Mouse (Mus musculus) gastrocnemius, postnatal 25 days (tissue): ENCODE results near the gene 1700013G24Rik. TPM values are rescaled to one million over a fixed set of nuclear protein-coding genes. Genes with fewer than 3 reads are reported as not detected.
"Not testable (repeated sequence)": the region's sequence is repeated elsewhere in the genome, so short reads cannot be mapped to it uniquely, and the experiment has no call there.

Experiments used
- DNase-seq: peaks from one replicate; pipeline ENCODE4 v3.0.0; 2022
- long read RNA-seq, 2 experiments: library from polyadenylated mRNA; stranded (forward); transcript quantifications; one replicate each; pipeline ENCODE4 v2.0.0; 2021
- total RNA-seq, 2 experiments: library from RNA; stranded (reverse); gene quantifications; 1 replicate in 1 of 2; 2 replicates in 1 of 2; pipeline ENCODE4 v1.2.3; 2021

The 1700013G24Rik gene
- total RNA-seq = not detected
- long read RNA-seq, experiment 1 = 0 reads
- long read RNA-seq, experiment 2 = 0 reads

GRCm38 (mm10) chr4:137453234-137453767, at the start of gene 1700013G24Rik:
Gene 1700013G24Rik (plus strand): TSS chr4:137453284.
- no peak for DNase-seq

- DNase-seq = no peak
Observed at GRCm38 (mm10) chr4:137405571-137405970, 47.5 kb upstream of the 1700013G24Rik start.

- no peak for DNase-seq
Observed at GRCm38 (mm10) chr4:137409691-137410090, 43.4 kb upstream of the 1700013G24Rik start, which contains the start of gene Cela3a. Gene Cela3a (minus strand): TSS chr4:137409791.

- peak; percentile 27 for DNase-seq
Observed at GRCm38 (mm10) chr4:137412185-137412709, 40.8 kb upstream of the 1700013G24Rik start.

DNA sequence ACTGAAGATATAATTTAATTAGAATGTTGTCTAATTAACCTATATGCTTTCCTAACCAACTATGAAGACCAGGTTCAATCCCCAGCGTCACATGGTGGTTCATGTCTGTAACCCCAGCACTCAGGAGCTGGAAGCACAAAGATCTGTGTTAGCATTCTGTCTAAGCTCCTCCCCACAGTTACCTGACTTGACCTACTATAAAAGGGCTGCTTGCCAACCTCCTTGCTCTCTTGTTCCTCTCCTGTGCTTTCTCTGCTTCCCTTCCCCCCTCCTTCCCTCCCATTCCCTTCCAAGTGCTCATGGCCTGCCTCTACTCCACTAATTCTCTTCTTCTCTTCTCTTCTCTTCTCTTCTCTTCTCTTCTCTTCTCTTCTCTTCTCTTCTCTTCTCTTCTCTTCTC, 38.1 kb upstream of the 1700013G24Rik start:
- no peak for DNase-seq

DNA sequence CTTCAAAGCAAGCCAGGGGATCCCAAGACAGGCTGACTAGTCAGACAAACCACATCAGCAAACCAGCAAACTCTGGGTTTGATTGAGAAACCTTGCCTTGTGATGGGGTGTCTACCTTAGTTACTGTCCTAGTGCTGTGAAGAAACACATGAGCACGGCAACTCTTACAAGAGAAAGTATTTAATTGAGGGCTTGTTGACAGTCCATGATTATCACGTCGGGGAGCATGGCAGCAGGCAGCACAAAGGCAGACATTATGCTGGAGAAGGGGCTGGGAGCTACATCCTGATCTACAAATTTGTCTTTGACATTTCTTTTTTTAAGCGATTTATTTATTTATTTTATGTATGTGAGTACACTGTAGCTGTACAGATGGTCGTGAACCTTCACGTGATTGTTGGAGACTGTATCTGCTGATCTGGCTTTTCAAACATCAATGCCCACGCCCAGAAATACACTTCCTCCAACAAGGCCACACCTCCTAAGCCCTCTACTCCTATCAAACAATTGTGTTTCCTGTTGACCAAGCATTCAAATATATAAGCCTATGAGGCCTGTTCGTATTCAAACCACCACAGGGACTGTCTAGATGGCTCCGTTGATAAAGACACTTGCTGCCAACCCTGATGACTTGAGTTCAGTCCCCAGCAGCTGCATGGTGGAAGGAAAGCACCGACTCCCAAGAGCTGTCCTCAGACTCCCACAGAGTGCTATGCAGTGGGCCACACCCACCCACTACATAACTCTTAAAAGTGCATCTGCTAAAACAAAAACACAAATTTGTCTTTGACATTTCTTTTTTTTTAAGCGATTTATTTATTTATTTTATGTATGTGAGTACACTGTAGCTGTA, 35.1 kb upstream of the 1700013G24Rik start:
- no peak for DNase-seq

DNA sequence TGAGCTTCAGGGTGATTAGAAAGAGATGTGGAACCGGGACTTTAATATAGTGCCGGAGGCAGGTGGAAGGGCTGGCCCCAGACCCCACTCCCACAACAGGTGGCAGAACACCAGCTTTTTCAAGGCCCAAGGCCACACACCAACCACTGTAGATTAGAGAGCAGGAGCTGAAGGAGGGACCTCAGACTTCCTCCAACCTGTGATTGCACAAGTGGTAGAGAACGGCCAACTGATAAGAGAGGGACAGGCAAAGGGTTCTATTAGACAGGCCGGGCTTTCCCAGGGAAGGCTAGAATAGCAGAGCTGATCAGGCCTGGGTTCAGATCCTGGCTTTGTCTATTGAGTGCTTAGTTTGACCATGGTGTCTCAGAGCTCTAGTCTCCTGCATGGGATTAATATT, 22.6 kb upstream of the 1700013G24Rik start, which contains the start of gene Cela3b:
Gene Cela3b (minus strand): TSS at position 39 of the 400 bp plus-strand sequence.
- no peak for DNase-seq

DNA sequence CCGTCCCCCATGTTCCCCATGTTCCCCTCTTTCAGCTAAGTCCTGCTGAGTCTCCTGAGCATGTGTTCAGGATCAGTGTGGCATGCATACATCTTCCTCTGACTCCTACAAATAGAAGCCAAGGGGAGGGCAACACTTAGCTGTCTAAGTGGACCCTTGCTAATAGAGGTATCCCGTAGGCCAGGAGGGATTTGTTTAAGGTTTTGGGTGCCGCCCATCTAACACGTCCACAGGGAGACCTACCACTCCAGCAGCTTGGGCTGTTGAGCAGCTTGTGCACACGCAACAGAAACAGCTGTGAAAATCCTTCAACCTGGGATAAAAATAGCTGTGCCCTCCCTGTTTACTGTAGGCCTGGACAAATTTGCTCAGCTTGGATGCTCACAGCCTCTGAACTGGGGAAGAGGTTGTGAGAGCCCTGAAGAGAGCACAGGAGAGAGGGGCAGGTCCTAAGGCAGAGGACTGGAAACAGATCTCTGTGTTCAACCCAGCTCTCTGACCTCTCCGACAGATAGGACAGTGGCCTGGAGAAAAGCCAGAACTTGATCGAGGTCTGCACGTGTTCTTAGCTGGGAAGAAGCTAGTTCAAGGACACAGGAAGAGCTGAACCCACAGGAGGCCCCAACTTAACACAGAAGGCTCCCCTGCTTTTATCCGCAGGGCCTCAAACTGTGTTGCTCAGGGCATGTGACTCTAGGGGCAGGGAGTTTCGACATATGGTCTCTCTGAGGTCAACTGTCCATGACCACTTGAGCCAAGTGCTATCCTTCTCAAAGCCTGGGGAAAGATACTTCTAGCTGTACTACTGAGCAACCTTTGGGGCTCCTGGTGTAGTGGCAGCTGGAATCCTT, 20.2 kb upstream of the 1700013G24Rik start:
- DNase-seq = not testable (repeated sequence)

DNA sequence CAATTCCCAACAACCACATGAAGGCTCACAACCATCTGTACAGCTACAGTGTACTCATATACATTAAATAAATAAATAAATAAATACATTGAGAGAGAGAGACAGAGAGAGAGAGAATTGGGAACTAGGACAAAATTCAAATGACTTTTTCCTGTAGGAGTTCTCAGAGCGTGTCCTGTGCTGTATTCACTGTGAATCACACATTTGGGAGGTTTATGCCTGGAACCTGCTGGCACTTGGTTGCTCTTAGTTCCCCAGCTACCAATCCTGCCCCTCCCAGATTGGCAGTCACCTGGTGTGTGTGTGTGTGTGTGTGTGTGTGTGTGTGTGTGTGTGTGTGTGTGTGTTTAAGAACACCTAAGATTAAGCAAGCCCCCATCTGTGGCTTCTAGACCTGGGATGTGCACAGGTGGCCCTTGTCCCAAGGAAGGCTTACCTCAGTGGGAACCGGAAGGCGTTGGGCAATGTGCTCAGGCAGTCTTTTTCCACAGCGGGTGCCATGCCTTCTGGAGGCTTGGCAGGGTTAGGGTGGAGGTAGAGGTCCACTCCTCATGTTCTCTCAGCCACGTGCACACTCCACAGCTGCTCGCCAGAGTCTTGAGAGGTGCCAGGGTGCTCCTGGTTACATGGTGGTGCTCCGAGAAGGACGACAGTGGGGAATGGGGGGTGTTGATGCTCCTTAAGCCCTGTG, 16.0 kb upstream of the 1700013G24Rik start:
- DNase-seq = no peak

GRCm38 (mm10) chr4:137438842-137439241, 14.2 kb upstream of the 1700013G24Rik start:
- DNase-seq = no peak

- DNase-seq = no peak
Observed at GRCm38 (mm10) chr4:137441332-137441731, 11.8 kb upstream of the 1700013G24Rik start.

DNA sequence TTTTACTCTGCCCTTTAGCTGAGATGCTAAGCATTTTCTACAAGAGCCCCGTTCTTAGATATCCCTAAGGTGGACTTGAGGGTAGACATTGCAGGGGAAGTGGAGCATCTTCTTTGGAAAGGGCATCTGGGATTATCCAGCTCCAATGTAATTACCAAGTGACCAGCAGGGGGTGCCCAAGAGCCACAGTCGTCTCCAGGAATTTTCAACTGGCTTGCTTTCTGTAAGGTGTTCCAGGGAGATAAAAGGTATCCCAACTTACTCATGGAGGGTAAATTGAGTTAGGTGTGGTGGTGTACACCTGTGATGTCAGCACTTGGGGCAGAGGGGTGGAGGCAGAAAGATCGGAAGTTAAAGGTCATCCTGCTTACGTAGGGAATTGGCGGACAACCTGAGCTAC, 9.5 kb upstream of the 1700013G24Rik start:
- DNase-seq = no peak

DNA sequence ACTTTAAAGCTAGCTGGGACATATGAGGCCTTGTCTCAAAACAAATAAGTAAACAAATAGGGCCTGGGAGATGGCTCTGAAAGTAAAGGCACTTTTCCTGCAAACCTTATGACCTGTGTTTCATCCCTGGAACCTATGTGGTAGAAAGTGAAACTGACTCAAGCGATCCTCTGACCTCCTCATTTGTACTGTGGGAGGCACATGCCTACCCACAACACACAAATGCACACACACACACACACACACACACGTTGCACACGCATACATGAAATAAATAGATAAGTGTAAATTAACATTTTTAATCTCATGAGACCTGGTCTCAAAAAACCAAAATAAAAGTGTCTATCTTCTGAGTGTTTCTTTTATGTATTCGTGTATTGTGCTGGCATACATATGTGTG, 7.2 kb upstream of the 1700013G24Rik start:
- DNase-seq = no peak

DNA sequence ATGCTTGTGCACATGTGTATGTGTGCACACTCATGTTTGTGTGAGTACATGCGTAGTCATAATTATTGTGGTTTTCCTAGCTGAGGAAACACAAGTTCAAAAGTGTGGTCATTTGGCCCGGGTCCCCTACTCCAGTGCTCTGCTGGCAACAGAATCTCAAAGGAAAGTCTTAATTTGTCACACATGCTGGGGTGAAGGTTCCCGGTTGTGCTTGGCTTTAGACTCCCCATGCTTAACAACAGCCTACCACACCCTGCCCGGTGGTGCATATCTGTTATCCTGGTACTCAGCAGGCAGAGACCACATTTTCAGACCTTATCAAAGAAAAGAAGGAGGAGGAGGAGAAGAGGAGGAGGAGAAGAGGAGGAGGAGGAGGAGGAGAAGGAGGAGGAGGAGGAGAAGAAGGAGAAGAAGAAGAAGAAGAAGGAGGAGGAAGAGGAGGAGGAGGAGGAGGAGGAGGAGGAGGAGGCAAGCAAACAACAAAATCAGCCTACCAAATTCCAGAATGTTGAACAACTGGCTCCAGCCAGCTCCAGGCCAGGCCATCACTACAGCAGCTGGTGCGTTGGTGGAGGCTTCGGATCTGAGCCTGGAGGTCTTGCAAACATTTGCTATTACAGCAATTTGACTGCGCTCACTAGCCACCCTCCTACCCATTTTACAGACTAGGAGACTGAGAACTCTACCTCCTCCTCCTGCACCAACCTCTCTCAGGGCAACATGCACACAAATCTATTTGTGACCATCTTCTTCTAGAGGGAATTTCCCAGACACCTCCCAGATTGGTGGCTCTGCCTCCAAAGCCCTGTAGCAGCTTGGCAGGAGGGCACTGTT, 5.5 kb upstream of the 1700013G24Rik start:
- no peak for DNase-seq

- DNase-seq = no peak
Observed at GRCm38 (mm10) chr4:137448197-137448596, 4.9 kb upstream of the 1700013G24Rik start.

DNA sequence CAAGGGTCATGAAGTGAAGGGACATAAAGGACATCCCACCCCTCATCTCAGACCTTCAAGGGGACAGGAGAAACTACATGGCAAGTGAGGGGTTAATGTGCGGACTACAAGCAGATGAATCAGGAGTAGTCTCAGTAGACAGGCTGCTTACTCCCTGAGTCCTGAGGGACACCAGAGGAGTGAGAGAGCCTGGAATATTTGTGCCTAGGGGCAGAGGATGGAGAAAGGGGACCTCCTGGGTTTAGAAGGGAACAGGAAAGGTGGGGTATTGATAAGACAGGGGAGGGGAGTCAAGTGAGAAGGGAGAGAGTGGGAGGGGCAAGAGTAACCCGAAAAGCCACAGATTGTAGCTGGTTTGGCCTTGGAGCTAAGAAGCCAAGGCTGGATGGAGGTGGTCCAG, 4.4 kb upstream of the 1700013G24Rik start:
- no peak for DNase-seq

- no peak for DNase-seq
Observed at GRCm38 (mm10) chr4:137449132-137449531, 4.0 kb upstream of the 1700013G24Rik start.

GRCm38 (mm10) chr4:137449715-137450114, 3.4 kb upstream of the 1700013G24Rik start:
- peak; percentile 66 for DNase-seq

DNA sequence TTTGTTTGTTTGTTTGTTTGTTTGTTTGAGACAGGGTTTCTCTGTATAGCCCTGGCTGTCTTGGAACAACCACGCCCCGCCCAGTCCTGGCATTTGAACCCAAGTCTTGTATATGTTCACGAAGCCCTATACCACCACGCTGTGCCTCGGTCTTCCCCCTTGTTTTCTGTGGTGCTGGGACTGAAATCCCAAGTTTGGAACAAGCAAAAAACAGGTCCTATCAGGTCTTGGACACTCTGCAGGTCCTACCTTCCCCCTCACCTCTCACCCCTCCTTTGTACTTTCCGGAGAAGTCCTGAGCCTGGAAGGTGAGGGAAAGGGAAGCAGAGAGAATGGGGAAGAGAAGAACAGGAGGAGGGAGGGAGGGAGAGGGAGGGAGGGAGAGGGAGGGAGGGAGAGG, 894 bp upstream of the 1700013G24Rik start:
- DNase-seq = no peak

DNA sequence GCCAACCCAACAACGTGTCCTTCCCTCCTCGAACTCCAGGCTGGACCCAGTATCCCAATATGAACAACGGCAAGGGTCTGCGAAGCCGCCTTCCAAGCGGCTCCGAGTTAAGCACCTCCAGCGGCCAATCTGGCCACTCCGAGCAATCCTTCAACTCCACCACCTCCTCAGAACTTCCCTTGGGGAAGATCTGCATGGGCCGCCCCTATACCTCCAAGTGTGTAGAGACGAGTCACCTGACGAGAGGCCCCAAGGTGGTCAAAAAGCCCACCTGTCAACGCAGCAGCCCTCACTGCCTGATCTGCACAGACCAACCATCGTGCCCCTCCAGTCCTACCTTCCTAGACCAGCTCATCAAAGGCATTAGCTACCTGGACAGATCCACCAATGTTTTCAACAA, 1.5 kb downstream of the 1700013G24Rik start:
- no peak for DNase-seq

GRCm38 (mm10) chr4:137456581-137456980, 3.5 kb downstream of the 1700013G24Rik start:
- DNase-seq = no peak
